Mouse (Mus musculus): ENCODE data around the gene Oasl2.

DNA sequence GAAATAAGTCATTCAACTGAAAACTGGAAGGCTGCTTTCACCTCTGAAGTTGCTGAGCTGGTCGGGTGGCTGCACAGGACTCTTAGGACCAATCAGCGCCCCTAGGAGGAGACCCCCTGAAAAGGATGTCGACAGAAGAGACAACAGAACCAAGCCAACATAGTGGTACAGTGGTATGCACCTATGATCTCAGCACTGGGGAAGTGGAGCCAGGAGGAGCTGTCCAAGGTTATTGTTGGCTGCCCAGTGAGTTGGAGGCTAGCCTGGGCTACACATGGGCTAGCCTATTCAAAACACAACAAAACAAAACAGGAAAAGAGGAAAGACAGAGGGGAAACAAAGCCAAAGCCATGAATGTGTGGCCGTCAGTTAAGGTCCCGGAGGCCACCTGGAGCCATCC lies 61.3 kb downstream of the Oasl2 start:
- TF ChIP-seq POLR2A (IDR thresholded peaks at IDR 0.05; ENCODE audit: low read depth, low read length) (no peak), ZNF384 (IDR thresholded peaks at IDR 0.05; ENCODE audit: low read depth, low read length) (no peak), CTCF (conservative IDR thresholded peaks at IDR 0.05 in 1 of 2, IDR thresholded peaks at IDR 0.05 in 1 of 2; ENCODE audit: low read depth in 2 of 2, low read length in 2 of 2) (no peak), NELFE (IDR thresholded peaks at IDR 0.05; ENCODE audit: low read depth, low read length) (no peak), SIN3A (IDR thresholded peaks at IDR 0.05; ENCODE audit: low read length) (no peak), JUND (conservative IDR thresholded peaks at IDR 0.05; ENCODE audit: low read depth, low read length) (no peak), MEF2A (IDR thresholded peaks at IDR 0.05; ENCODE audit: borderline replicate concordance, low read depth, low read length) (no peak), NRF1 (IDR thresholded peaks at IDR 0.05; ENCODE audit: low read depth, low read length) (no peak), ZMIZ1 (IDR thresholded peaks at IDR 0.05; ENCODE audit: low read depth, low read length) (no peak), SMC3 (IDR thresholded peaks at IDR 0.05; ENCODE audit: low read depth, low read length) (no peak), GABPA (IDR thresholded peaks at IDR 0.05; ENCODE audit: insufficient replicate concordance, low read depth, low read length) (no peak)
